Mouse (Mus musculus): ENCODE results near the gene Csf2ra. TPM values are rescaled to one million over a fixed set of nuclear protein-coding genes. Genes with fewer than 3 reads are reported as not detected.
"Not testable (repeated sequence)": the region's sequence is repeated elsewhere in the genome, so short reads cannot be mapped to it uniquely, and the experiment has no call there.

The Csf2ra gene
- polyA plus RNA-seq, 1 experiment from 2014 or later = 14.8 TPM

DNA sequence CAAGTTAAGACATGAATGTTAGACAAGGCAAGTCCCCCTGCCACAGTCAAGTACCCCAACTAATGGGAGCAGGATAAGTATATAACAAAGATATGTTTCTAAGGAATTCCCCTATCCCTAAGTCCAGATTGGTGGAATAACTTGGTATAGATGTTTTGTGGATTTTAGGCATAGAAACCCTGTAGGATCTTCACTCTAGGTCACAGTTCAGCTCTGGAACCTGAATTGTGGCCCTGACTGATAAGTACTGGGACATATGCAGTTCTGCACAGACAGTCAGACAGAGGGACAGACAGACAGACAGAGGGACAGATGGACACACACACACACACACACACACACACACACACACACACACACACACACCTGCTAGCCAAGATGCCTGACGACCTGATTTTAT, 36.0 kb upstream of the Csf2ra start:
- Histone ChIP-seq H3K4me2 (ENCODE audit: low read depth) (no peak overlapping the region), H3K27me3 (ENCODE audit: control insufficient read depth, insufficient read depth, low read length) (no peaks in the 10 kb centered on the region), H3K4me1 (ENCODE audit: control insufficient read depth, insufficient read depth, low read length) (no peaks in the 10 kb centered on the region), H3K4me3 (ENCODE audit: low read depth, low read length) (no peak overlapping the region), H3K9ac (ENCODE audit: low read length) (no peak overlapping the region), H3K27ac (ENCODE audit: low read depth, low read length) (no peak overlapping the region), H3K9me3 (ENCODE audit: control insufficient read depth, low read length) (no peaks in the 10 kb centered on the region), H3K36me3 (ENCODE audit: control insufficient read depth, insufficient read depth, low read length) (no peaks in the 10 kb centered on the region)
- ATAC-seq (ENCODE audit: insufficient read depth, low FRiP score, low TSS enrichment) (no peak), DNase-seq (ENCODE audit: low spot score) (no peak)
- 100% methylated on average over 1 of the region's 1 CpGs for WGBS

DNA sequence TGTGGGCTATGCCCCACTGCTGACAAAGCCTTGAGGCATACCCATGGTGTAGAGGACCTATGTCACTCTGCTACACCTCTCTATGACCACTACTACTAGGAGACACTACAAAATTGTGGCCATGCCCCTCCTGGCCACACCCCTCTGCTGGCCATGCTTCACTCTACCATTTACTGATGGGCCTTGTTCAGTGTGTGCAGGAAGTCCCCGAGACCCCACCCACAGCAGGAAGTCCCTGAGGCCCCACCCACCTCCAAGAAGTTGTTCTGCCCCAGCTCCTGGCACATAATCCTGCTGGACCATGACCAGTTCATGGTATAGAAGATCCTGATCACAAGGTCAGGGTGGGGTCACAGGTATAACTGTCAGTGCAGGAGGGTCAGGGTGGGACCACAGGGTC, 33.0 kb upstream of the Csf2ra start:
- Histone ChIP-seq H3K27ac (ENCODE audit: low read depth, low read length) (no peak overlapping the region), H3K36me3 (ENCODE audit: control insufficient read depth, insufficient read depth, low read length) (no peaks in the 10 kb centered on the region), H3K4me3 (ENCODE audit: low read depth, low read length) (no peak overlapping the region), H3K4me2 (ENCODE audit: low read depth) (no peak overlapping the region), H3K27me3 (ENCODE audit: control insufficient read depth, insufficient read depth, low read length) (no peaks in the 10 kb centered on the region), H3K4me1 (ENCODE audit: control insufficient read depth, insufficient read depth, low read length) (no peaks in the 10 kb centered on the region), H3K9me3 (ENCODE audit: control insufficient read depth, low read length) (no peaks in the 10 kb centered on the region), H3K9ac (ENCODE audit: low read length) (no peak overlapping the region)
- 76% methylated on average over 1 of the region's 1 CpGs for WGBS
- DNase-seq (ENCODE audit: low spot score) (no peak), ATAC-seq (ENCODE audit: insufficient read depth, low FRiP score, low TSS enrichment) (no peak)

- DNase-seq (ENCODE audit: low spot score) (no peak), ATAC-seq (ENCODE audit: insufficient read depth, low FRiP score, low TSS enrichment) (no peak)
- H3K4me3 ChIP-seq (ENCODE audit: low read depth, low read length) = no peak overlapping the region
- no peak overlapping the region for H3K4me2 ChIP-seq (ENCODE audit: low read depth)
- no peaks in the 10 kb centered on the region for H3K4me1 ChIP-seq (ENCODE audit: control insufficient read depth, insufficient read depth, low read length)
- WGBS = 92% methylated on average over 18 of the region's 18 CpGs
- H3K36me3 ChIP-seq (ENCODE audit: control insufficient read depth, insufficient read depth, low read length) = no peaks in the 10 kb centered on the region
- no peaks in the 10 kb centered on the region for H3K27me3 ChIP-seq (ENCODE audit: control insufficient read depth, insufficient read depth, low read length)
- H3K9ac ChIP-seq (ENCODE audit: low read length) = no peak overlapping the region
- no peak overlapping the region for H3K27ac ChIP-seq (ENCODE audit: low read depth, low read length)
- H3K9me3 ChIP-seq (ENCODE audit: control insufficient read depth, low read length) = no peaks in the 10 kb centered on the region
Measured at GRCm38 (mm10) chr19:61257733-61258132, 29.5 kb upstream of the Csf2ra start.

- H3K27ac ChIP-seq (ENCODE audit: low read depth, low read length) = no peak overlapping the region
- H3K36me3 ChIP-seq (ENCODE audit: control insufficient read depth, insufficient read depth, low read length) = no peaks in the 10 kb centered on the region
- no peaks in the 10 kb centered on the region for H3K4me1 ChIP-seq (ENCODE audit: control insufficient read depth, insufficient read depth, low read length)
- ATAC-seq (ENCODE audit: insufficient read depth, low FRiP score, low TSS enrichment) (no peak), DNase-seq (ENCODE audit: low spot score) (no peak)
- 94% methylated on average over 7 of the region's 7 CpGs for WGBS
- no peak overlapping the region for H3K4me2 ChIP-seq (ENCODE audit: low read depth)
- no peaks in the 10 kb centered on the region for H3K9me3 ChIP-seq (ENCODE audit: control insufficient read depth, low read length)
- H3K4me3 ChIP-seq (ENCODE audit: low read depth, low read length) = no peak overlapping the region
- no peaks in the 10 kb centered on the region for H3K27me3 ChIP-seq (ENCODE audit: control insufficient read depth, insufficient read depth, low read length)
- H3K9ac ChIP-seq (ENCODE audit: low read length) = no peak overlapping the region
Measured at GRCm38 (mm10) chr19:61256166-61256887, 28.1 kb upstream of the Csf2ra start.

DNA sequence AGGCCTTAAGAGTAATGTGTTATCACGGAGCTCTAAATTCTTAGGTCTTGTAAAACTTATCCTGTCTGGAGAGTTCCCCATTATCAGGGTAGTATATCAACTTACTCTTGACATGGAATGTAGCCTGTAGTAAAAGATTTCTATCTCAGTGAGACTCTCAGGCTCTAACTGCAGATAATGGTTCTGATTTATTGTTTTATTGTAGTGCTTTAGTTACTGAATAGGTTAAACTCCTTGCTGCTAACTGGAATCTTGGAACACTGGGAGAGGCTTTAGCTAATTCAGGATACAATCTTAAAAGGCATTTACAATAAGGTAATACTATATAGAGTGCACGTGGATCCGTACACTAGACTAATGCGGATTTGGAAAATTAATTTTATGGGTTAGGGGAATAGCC, 19.1 kb upstream of the Csf2ra start:
- 75% methylated on average over 4 of the region's 4 CpGs for WGBS
- DNase-seq (ENCODE audit: low spot score); H3K4me1 ChIP-seq (ENCODE audit: control insufficient read depth, insufficient read depth, low read length); ATAC-seq (ENCODE audit: insufficient read depth, low FRiP score, low TSS enrichment); H3K4me3 ChIP-seq (ENCODE audit: low read depth, low read length); H3K27ac ChIP-seq (ENCODE audit: low read depth, low read length); H3K9me3 ChIP-seq (ENCODE audit: control insufficient read depth, low read length); H3K9ac ChIP-seq (ENCODE audit: low read length); H3K4me2 ChIP-seq (ENCODE audit: low read depth); H3K36me3 ChIP-seq (ENCODE audit: control insufficient read depth, insufficient read depth, low read length); H3K27me3 ChIP-seq (ENCODE audit: control insufficient read depth, insufficient read depth, low read length): not testable (repeated sequence)

DNA sequence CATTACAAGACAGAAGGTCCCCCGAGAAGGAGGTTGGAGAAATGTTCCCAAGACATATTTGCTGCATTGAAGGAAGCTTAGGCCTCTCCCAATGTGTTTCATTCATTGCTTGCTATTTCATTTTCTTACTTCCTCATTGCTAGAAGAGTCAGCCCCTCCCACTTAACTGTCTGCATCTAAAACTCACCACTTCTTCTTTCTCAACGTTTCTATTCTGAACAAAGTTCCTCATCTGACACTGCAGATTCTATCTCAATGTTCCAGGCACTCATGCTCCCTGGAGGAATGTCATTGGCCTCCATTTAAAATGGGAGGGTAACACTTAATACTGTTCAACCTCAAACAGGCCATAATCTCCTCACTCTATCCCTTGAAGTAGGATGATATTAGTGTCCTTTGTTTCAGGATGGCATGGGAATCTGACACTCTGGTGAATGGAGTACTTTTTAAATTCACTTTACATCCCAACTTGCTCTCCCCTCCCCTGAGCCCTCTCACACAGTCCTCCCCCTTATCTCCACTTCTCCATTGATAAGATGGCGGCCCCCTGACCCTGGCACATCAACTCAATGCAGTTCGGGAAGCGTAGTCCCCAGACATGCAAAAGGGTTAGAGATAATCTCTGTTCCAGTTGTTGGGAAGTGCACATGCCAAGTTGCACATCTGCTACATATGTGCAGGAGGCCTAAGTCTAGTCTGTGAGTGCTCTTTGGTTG, 16.6 kb upstream of the Csf2ra start:
- no peaks in the 10 kb centered on the region for H3K36me3 ChIP-seq (ENCODE audit: control insufficient read depth, insufficient read depth, low read length)

GRCm38 (mm10) chr19:61237967-61238366, 9.7 kb upstream of the Csf2ra start:
- no peak overlapping the region for H3K4me2 ChIP-seq (ENCODE audit: low read depth)
- no peak overlapping the region for H3K9ac ChIP-seq (ENCODE audit: low read length)
- H3K9me3 ChIP-seq (ENCODE audit: control insufficient read depth, low read length) = no peaks in the 10 kb centered on the region
- H3K36me3 ChIP-seq (ENCODE audit: control insufficient read depth, insufficient read depth, low read length) = no peaks in the 10 kb centered on the region
- no peaks in the 10 kb centered on the region for H3K27me3 ChIP-seq (ENCODE audit: control insufficient read depth, insufficient read depth, low read length)
- no peak for ATAC-seq (ENCODE audit: insufficient read depth, low FRiP score, low TSS enrichment)
- no peak overlapping the region for H3K27ac ChIP-seq (ENCODE audit: low read depth, low read length)
- H3K4me3 ChIP-seq (ENCODE audit: low read depth, low read length) = no peak overlapping the region
- 89% methylated on average over 2 of the region's 2 CpGs for WGBS
- no peaks in the 10 kb centered on the region for H3K4me1 ChIP-seq (ENCODE audit: control insufficient read depth, insufficient read depth, low read length)
- no peak for DNase-seq (ENCODE audit: low spot score)

More for the DNA sequence above, 16.6 kb upstream of the Csf2ra start:
- WGBS = 73% methylated on average over 5 of the region's 5 CpGs
- Histone ChIP-seq H3K4me3 (ENCODE audit: low read depth, low read length) (no peak overlapping the region), H3K4me2 (ENCODE audit: low read depth) (no peak overlapping the region), H3K9ac (ENCODE audit: low read length) (no peak overlapping the region), H3K27ac (ENCODE audit: low read depth, low read length) (no peak overlapping the region), H3K27me3 (ENCODE audit: control insufficient read depth, insufficient read depth, low read length) (no peaks in the 10 kb centered on the region), H3K4me1 (ENCODE audit: control insufficient read depth, insufficient read depth, low read length) (no peaks in the 10 kb centered on the region), H3K9me3 (ENCODE audit: control insufficient read depth, low read length) (no peaks in the 10 kb centered on the region)
- no peak for ATAC-seq (ENCODE audit: insufficient read depth, low FRiP score, low TSS enrichment)
- DNase-seq (ENCODE audit: low spot score) = no peak

- Histone ChIP-seq H3K27me3 (ENCODE audit: control insufficient read depth, insufficient read depth, low read length) (no peaks in the 10 kb centered on the region), H3K27ac (ENCODE audit: low read depth, low read length) (no peak overlapping the region), H3K4me1 (ENCODE audit: control insufficient read depth, insufficient read depth, low read length) (no peaks in the 10 kb centered on the region), H3K4me2 (ENCODE audit: low read depth) (no peak overlapping the region), H3K9me3 (ENCODE audit: control insufficient read depth, low read length) (no peaks in the 10 kb centered on the region), H3K4me3 (ENCODE audit: low read depth, low read length) (no peak overlapping the region), H3K36me3 (ENCODE audit: control insufficient read depth, insufficient read depth, low read length) (no peaks in the 10 kb centered on the region), H3K9ac (ENCODE audit: low read length) (no peak overlapping the region)
- ATAC-seq (ENCODE audit: insufficient read depth, low FRiP score, low TSS enrichment) (no peak), DNase-seq (ENCODE audit: low spot score) (no peak)
- 60% methylated on average over 5 of the region's 5 CpGs for WGBS
Measured at GRCm38 (mm10) chr19:61234532-61234931, 6.3 kb upstream of the Csf2ra start.
